21 mouse cellular contexts compared by ENCODE assay signal in the genomic region with DNA sequence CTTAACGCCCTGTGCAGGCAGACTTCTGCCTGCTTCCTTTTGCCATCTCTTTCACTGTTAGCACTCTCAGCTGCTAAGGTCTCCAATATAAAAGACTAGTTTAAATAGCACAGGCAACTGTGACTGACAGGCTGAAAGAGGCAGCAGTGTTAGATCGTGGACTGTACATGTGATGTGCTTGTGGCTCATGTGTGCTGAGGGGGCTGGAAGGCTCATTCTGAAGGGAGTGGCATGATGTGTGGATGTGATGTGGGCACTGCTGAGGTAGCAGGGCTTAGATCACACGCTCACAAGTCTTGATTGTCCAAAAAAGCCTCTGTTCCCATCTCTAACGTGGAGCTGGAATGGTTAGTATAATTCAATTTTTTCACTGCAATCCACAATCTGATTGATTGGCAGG. TPM values are rescaled to one million over a fixed set of nuclear protein-coding genes. Genes with fewer than 3 reads are reported as not detected.
"Had no signal": no experiment of that assay in that cellular context is flagged by ENCODE, and none has a peak within 500 bp of the region (broad histone marks: within the 10 kb centered on the region; RNA-seq: fewer than 3 reads in every experiment).

No protein-coding gene starts in this region.

- ATAC-seq: liver, postnatal 0 days had no signal

- H3K4me3 ChIP-seq: limb, embryonic 12.5 days; liver, embryonic 13.5 days; lung, embryonic 15.5 days; neural tube, embryonic 15.5 days had no signal

- DNase-seq: kidney, adult 11 months; kidney, adult 9 months; kidney, postnatal 36 days; liver; liver, embryonic 13.5 days; liver, postnatal 0 days; lung, postnatal 14 days; midbrain, embryonic 14.5 days; right cerebral cortex, adult 18-20 months; right cerebral cortex, postnatal 25 days; thymus, postnatal 36 days had no signal

- H3K27ac ChIP-seq: kidney, postnatal 0 days; liver, embryonic 13.5 days; lung, embryonic 15.5 days; macrophage; neural tube, embryonic 15.5 days had no signal

- H3K4me2 ChIP-seq: limb, embryonic 12.5 days; liver, embryonic 13.5 days; lung, embryonic 15.5 days; neural tube, embryonic 15.5 days had no signal

- H3K27me3 ChIP-seq: limb, embryonic 12.5 days; liver, embryonic 13.5 days; lung, embryonic 15.5 days; neural tube, embryonic 15.5 days had no signal

RNA-seq across cellular contexts. Expression of a gene that starts 40.9 kb away (rescaled TPM):
- total RNA-seq: left cerebral cortex, adult 18-20 months had no signal
- polyA plus RNA-seq: macrophage; small intestine, adult 2 months had no signal

RNA-seq across cellular contexts. Expression of a gene that starts 46.9 kb away (rescaled TPM):
- total RNA-seq: layer of hippocampus, adult 18-20 months had no signal
- polyA plus RNA-seq: limb, embryonic 12.5 days; liver, postnatal 0 days; lung, embryonic 15.5 days; macrophage; midbrain, embryonic 14.5 days; neural tube, embryonic 11.5 days; neural tube, embryonic 15.5 days; thymus, postnatal 0 days had no signal
